Mouse (Mus musculus): Measurements from ENCODE around the gene 2410131K14Rik.
A peak's percentile ranks its signal among the peaks of the same experiment; 100 is the strongest.

Gene 2410131K14Rik

DNA sequence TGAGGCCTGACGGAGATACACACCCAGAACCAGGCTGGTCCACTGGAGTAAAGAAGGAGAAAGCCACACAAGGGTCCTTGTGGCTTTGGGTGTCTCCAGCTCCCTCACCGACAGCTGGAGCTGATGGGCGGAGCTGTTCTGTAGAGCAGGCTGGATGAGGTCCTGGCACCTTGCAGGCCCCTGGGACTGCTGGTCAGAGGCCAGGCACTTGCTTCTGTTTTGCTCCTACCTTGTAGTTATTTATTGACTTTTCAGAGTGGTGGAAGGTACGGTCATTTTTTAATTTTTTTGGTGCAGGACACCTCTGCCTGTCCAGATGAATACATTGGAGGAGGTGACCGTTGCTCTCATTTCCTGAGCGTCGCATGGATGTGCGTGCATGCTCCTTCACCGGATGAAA, 16.2 kb downstream of the 2410131K14Rik start:
- no peak for DNase-seq (ENCODE audit: low spot score in 2 of 2)

- DNase-seq (ENCODE audit: low spot score in 2 of 2), result peak; percentile 33 to 53
Observed at GRCm38 (mm10) chr5:118262418-118262817, 17.4 kb downstream of the 2410131K14Rik start.

DNA sequence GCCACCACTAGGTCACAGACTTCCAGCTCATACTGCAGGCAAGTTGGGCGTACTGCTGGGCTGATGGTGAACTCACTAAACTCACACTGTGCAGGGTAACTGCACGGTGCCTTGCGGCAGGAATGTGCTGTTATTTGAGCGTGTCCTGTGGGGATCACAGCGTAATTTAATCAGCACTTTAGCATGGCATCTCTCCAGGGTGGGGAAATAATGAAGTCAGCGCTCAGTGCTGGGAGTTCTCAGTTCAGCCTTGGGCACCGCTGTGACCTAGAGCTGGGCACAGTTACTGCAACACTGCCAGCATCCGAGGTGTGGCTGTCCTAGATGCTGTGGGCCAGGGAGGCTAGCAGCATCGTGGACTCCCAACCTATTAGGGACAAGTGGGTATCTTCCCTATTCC, 19.3 kb downstream of the 2410131K14Rik start:
- no peak for DNase-seq (ENCODE audit: low spot score in 2 of 2)

GRCm38 (mm10) chr5:118265366-118265765, 20.3 kb downstream of the 2410131K14Rik start:
- DNase-seq (ENCODE audit: low spot score in 2 of 2), result no peak

- no peak for DNase-seq (ENCODE audit: low spot score in 2 of 2)
Observed at GRCm38 (mm10) chr5:118266309-118266708, 21.3 kb downstream of the 2410131K14Rik start.

DNA sequence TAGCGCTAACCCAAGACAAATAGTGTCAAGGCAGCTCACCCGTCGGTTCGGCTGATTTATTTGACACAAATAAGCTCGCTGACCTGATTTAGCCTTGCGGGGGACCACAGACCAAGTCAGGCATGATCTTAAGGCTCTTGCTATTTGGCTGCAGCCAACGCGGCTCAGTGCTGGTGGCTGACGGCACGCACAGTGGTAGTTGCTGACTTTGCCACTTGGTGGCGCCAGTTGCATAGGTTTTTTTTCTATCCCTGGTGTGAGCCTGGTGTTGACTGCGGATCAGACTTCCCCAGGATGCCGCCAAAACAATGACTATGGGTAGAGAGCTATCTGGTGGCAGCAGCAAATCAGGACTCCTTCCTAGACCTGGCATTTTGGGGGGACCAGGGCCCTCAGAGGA, 24.0 kb downstream of the 2410131K14Rik start:
- DNase-seq (ENCODE audit: low spot score in 2 of 2), result peak; percentile 76 to 80

DNA sequence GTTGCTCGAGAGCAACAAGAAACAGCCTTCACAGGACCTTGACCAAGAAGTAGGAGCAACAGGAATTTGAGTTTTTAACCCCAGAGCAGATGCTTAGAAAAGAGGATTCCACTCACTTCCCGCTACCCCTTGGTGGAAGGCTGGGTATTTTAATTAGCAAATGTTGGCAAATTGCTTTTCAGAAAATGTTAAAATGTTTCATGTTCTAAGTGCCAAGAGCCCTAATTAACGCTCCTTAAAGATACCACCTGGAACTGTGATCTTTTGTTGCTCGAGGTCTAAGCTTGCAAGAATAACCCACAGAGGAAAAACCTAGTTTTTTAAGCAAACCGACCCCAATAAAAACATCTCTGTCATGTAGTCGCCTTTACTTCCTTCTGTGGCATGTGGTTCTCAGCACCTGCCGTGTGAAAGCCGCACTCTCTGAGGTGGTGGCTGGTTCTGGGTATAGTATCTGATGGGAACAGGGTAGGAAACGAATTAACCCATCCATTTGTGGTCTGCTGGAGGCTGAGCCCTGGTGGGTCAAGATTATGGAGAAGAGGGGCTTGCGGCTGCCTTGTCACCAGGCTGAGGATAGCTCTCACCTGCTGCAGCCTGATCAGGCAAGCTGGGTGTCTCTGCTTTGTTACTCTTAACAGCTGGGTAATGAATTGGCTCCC, 26.6 kb downstream of the 2410131K14Rik start:
- DNase-seq (ENCODE audit: low spot score in 2 of 2), result no peak

- DNase-seq (ENCODE audit: low spot score in 2 of 2), result no peak
Observed at GRCm38 (mm10) chr5:118273446-118273845, 28.4 kb downstream of the 2410131K14Rik start.

- no peak for DNase-seq (ENCODE audit: low spot score in 2 of 2)
Observed at GRCm38 (mm10) chr5:118274546-118274945, 29.5 kb downstream of the 2410131K14Rik start.

GRCm38 (mm10) chr5:118276281-118276680, 31.3 kb downstream of the 2410131K14Rik start:
- no peak for DNase-seq (ENCODE audit: low spot score in 2 of 2)

GRCm38 (mm10) chr5:118276711-118277110, 31.7 kb downstream of the 2410131K14Rik start:
- DNase-seq (ENCODE audit: low spot score in 2 of 2), result no peak

- DNase-seq (ENCODE audit: low spot score in 2 of 2), result no peak
Observed at GRCm38 (mm10) chr5:118277741-118278495, 32.9 kb downstream of the 2410131K14Rik start.

GRCm38 (mm10) chr5:118291453-118291852, 46.4 kb downstream of the 2410131K14Rik start:
- no peak for DNase-seq (ENCODE audit: low spot score in 2 of 2)

DNA sequence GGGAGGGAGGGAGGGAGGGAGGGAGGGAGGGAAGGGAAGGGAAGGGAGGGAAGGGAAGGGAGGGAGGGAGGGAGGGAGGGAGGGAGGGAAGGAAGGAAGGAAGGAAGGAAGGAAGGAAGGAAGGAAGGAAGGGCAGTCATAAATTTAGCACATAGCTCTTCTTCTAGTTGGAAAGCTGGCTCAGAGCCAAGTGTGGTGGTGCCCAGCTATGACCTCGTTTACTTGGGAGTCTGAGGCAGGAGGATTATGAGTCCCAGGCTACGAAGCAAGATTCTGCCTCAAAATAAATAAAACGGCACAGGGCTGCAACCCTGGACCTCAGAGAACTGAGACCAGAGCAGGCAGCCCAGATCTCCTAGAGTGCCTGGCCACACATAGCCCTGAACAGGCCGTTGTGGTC, 47.4 kb downstream of the 2410131K14Rik start:
- DNase-seq (ENCODE audit: low spot score in 2 of 2), result no peak

- DNase-seq (ENCODE audit: low spot score in 2 of 2), result peak; percentile 62 to 79
Observed at GRCm38 (mm10) chr5:118294086-118294864, 49.2 kb downstream of the 2410131K14Rik start.

DNA sequence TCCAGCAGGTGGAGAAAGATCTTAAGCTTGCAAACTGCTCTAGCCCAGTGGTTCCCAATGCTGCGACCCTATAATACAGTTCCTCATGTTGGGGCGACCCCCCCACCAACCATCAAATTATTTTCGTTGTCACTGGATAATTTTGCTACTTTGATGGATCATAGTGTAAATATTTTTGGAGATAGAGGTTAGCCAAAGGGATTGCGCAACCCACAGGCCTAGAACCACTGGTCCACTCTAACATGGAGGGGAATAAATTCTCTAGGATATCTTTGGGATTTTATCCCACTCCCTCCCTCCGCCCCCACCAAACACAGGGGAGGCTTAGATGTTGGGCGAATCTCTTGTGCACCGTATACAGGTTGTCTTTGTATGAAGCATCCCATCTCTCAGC, 49.8 kb downstream of the 2410131K14Rik start:
- DNase-seq (ENCODE audit: low spot score in 2 of 2), result no peak

- no peak for DNase-seq (ENCODE audit: low spot score in 2 of 2)
Observed at GRCm38 (mm10) chr5:118297338-118297746, 52.3 kb downstream of the 2410131K14Rik start.

GRCm38 (mm10) chr5:118299720-118300400, 54.8 kb downstream of the 2410131K14Rik start:
- no peak for DNase-seq (ENCODE audit: low spot score in 2 of 2)

GRCm38 (mm10) chr5:118302466-118303155, 57.6 kb downstream of the 2410131K14Rik start:
- DNase-seq (ENCODE audit: low spot score in 2 of 2), result peak; percentile 42 to 58

GRCm38 (mm10) chr5:118304970-118305618, 60.1 kb downstream of the 2410131K14Rik start:
- DNase-seq (ENCODE audit: low spot score in 2 of 2), result no peak

GRCm38 (mm10) chr5:118310389-118310788, 65.4 kb downstream of the 2410131K14Rik start:
- DNase-seq (ENCODE audit: low spot score in 2 of 2), result no peak
